Mouse (Mus musculus) right cerebral cortex, postnatal 36 days (tissue): ENCODE measurements around the gene Suclg2.

ENCODE experiments used
- DNase-seq, 2 experiments: peaks; one replicate each; pipeline ENCODE4 v3.0.0; 2022; ENCODE audit warnings: low spot score in 2 of 2, mixed read lengths in 1 of 2

Suclg2 gene

DNA sequence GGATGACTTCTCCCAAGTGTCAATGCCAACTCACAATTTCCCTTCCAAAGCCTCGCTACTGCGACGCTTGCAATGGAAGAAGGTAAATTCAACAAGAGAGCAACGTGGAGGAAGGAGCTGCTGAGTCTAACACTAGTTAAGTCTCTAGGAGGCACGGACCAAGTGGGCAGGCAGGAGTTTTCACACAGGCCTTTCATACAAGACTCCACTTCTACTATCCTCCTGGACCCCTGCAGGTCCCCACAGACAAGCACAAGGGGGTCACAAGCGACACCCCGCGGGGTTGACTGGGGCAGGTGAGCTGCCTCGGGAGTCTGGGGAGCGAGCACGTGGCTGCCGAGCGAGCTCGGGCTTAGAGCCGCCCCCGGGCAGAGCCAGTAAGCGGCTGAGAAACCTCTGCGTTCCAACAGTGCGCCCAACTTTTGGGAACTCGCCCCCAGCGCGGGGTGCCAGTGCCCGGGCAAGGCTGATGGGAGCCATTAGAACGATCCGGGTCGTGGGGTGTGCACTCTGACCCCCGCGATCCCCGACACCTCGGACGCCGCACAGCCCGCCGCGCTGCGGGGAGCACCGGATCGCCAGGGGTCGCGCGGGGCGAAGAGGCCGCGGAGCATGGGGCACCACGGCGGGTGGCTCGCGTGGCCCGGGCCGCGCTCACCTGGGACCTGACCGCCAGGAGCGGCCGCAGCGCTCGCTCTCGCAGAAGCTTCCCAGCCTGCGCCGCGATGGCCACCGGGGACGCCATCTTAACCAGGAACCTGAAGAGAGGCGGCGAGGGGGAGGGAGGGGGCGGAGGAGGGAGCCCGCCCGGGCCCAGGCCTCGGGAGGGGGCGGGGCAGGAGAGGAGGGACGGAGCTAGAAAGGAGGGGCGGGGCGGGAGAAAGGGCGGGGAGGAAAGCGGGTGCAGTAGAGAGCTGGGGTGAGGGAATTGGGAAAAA, at the start of gene Suclg2:
TSS of gene Suclg2 (minus strand) at position 770 of the 938 bp plus-strand sequence.
- peak; percentile 37 to 42 for DNase-seq

DNA sequence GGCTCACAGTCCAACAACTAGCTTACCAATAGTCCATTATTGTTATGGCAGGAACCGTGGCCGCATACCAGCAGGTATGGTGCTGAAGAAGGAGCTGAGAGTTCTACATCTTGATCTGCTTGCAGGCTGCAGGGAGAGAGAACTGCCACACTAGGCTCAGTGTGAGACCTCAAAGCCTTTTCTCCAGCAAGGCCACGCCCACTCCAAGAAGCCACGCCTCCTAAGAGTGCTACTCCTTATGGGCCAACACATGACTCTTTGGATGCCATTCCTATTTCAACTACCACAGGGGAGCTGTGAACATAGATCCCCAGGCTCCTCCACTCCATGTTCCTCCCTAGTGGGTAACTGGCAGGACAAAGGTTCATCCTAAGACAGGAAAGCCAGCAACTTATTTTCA, 48.0 kb upstream of the Suclg2 start:
- no peak for DNase-seq

DNA sequence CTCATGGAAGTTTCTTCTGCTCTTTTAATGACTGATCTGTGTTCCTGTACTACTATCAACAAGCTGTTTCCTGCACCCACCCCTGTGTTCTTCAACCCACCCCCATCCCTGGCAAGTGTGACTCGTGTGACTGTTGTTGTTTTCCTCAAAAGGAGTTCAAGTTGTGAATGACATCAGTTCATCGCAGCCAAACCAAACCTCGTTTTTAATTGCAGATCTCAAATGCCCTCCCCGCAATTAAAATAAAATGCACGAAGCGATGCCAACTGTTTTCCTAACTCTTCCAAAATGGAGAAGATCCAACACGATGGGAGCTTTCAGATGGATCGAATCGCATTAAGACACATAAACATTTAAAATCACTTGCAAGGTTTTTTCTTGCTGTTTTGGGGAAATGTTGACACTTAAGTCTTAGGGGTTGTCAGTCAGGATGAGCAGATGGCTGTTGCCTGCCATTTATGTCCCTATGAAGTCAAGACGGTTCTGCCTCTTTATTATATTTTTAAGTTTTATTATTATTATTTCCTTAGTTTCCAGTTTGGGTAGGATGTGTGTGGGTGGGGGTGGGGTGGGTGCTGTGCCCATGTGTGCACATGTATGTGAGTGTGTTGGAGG, 41.1 kb upstream of the Suclg2 start:
- no peak for DNase-seq

DNA sequence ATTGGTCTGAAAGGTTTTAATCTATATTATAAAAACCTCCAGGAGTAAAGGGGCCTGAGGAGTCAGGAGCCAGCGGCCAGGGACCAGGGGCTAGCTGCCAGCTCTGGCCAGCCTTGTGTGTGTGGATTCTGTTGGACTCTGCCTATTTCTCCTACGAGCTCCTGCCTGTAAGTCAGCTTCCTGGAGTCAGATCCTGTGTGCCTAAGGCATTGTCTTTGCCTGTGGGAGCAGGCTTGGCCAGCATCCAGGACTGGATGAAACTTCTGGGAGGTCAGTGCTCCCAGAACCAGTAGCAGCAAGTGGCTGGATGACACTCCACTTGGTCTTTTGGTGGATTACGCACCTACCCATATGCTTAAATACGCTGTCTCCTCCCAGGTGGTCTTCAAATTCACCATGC, 23.8 kb upstream of the Suclg2 start:
- no peak for DNase-seq

DNA sequence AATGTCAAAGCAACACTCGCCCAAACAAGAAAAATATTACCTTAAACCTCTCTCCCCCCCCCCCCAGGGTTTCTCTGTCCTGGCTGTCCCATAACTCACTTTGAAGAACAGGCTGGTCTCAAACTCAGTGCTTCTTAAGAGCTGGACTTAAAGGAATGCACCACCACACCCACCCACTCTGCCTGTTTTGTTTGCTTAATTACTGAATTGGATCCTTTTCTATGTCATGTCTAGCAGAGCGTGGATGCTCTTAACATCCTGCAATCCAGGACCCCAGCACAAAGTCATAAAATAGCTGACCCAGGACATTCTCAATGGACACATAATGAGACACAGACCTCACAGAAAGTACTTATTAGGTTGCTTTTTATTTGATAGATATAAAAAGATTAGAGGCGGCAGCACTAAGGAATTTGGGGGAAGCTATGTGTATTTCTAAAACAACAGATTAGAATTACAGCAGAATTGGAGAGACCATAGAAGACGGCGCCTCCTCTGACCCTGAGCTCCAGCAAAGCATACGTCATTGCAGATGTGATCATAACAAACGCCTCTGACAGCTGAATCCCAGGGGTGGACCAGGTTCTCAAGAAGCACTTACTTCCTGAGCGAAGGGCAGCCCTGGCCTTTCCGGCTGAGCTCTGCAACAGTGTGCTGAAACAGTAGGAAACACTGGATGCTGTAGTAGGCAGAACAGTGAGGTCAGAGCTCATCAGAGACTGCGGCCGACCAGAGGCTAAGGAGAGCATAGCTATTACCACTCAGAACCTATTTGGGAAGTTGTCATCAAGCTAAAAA, 13.2 kb upstream of the Suclg2 start:
- DNase-seq, result no peak

DNA sequence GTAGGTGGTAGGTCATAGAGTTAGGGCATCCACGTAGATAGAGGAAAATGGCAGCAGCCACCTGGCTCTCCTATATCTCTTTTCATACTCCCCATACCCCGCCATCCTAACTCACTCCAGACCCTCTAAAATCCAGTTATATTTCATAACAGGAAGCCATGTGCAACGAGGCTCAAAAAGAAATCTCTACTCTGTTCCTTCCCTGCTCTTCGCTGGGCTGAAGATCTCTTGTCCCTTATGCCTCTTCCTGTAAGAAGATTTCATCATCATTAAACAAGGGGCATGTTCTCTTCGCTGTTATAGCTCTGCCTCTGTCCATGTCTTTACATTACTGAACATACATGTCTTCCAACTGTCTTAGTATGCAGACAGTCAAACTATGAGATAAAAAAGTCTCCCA, 10.8 kb upstream of the Suclg2 start:
- DNase-seq, result no peak

DNA sequence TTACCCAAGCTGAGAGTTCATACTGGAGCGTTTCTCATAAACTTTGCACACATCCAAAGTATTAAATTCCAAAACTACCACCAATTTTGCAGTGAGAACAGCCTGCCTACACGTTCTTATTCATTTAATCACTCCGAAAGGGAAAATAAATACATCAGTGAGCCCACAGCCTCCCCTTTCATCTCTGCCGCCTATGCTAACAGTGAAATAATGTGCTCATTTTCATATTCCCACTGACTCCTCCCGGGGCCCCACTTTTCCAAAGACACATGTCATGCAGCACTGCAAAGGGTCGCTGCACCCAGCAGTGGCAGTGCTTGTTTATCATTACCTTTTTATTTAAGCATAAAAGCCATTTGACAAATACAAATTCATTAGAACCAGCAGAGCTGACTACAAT, 6.7 kb upstream of the Suclg2 start:
- no peak for DNase-seq

DNA sequence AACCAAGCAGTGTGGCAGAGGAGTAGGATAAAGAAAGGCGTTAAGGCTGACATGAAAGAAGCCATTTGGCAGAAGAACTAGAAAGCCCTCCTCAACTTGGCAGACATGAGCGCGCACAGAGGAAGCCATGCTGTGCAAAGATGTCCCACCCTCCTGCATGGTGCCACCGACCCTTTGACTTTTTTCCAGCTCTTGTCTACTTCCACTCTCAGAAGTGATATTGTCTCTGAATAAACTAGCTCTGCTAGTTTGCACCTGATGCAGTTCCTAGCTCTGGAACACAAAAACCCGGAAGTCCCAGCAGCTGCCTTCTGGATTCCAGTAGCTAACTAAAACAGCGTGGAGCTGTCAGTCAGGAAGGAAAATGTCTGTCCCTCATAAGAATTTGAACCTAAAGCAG, 4.8 kb upstream of the Suclg2 start:
- DNase-seq, result no peak

DNA sequence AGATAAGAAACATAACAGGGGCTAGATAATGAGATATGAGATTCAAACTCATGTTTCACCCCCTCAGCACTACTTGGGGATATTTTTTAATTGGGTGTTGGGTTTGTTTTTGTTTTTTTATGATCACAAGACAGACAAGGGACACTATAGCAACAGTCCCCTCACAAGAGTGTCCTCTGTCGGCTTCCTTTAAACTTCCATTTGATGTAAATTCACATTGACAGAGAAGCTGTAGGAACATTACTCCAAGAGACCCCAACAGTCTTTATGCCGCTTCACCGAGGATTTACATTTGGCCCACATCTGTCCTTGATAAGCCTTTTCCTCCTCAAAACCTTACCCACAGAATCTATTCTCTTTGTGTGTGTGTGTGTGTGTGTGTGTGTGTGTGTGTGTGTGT, 1.2 kb upstream of the Suclg2 start:
- DNase-seq, result no peak

DNA sequence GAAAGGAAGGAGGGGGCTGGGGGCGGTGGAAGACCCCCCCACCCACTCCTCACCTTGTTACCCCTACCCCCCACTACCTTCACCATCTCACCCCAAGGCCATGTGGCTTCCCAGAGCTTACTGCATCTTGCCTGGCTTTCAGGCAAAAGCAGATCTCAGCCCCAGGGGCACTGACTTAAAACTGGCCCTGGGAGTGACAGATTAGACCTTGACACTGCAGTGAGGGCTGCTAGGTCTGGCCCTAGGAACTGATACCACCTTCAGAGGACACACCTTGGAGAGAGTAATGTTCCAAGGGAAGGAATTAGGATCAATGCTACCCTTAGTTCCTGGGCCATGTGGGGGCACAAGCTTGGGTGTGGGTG, 351 bp upstream of the Suclg2 start:
- no peak for DNase-seq

DNA sequence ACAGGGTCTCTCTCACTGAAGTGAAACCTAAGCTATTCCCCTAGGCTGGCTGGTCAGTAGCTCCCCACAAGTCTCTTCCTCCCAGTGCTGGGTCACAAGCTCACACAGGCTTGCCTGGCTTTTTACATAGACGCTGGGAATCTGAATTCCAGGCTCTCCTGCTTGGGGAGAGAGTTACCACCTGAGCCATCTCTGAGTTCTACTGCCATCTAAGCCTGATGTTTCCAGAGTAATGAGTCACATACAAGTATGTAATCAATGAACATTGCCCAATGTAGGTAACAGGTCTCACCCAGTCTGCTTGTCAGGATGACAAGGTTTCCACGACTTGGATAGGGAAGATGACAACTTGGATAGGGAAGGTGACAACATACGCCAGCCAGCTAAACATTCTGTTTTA, 1.5 kb downstream of the Suclg2 start:
- DNase-seq, result no peak

DNA sequence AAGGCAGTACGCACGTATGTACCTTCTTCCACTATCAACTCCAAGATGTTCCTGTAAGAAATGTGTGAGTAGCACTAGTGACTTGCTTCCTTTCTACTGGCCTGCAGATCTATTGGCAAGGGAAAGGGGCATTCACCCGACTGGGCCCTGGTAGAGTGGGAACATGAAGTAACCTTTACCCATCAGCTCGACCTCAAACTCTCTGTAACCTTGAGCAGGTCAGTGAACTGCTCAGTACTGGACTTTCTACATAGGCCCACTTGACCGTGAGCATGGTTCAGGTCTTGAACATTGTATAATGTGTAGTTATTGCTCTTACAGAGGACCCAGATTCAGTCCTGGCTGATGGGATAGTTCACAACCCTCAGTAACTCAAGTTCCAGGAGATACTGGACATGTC, 2.1 kb downstream of the Suclg2 start:
- DNase-seq, result no peak

DNA sequence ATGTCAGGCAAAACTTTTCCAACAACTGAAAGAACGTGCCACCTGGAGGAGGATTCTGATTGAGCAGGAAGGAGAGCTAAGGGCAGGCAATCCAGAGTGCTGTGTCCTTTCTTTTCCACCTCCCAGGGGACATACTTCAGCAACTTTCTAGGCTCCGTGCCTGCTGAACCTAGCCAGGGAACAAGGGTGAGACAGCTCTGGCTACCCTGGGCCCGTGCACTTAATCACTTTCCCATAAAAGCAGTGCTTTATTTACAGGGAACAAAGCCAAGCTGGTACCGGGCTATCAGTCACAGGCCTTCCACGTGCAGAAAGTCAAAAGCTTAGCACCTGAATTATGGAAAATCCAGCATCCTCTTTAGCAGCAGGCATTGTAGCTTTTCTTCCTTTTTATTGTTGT, 5.4 kb downstream of the Suclg2 start:
- DNase-seq, result no peak

DNA sequence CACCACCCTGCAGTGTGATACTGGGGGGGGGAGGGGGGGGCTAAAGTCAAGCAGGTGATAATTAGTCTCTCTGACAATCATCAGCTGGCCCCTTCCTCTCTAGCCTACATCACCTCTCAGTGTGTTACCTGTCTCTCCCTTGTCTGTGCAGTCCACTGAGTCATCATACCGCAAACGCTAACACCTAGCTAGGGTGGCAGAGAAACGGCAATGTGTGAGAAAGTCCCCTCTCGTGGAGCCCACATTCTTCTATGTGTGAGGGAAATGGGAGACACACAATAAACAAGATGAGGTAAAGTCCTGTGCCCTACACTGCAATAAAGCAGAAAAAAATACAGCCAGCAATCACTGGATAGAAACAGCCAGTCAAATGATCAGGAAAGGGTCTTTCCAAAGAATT, 6.5 kb downstream of the Suclg2 start:
- no peak for DNase-seq

DNA sequence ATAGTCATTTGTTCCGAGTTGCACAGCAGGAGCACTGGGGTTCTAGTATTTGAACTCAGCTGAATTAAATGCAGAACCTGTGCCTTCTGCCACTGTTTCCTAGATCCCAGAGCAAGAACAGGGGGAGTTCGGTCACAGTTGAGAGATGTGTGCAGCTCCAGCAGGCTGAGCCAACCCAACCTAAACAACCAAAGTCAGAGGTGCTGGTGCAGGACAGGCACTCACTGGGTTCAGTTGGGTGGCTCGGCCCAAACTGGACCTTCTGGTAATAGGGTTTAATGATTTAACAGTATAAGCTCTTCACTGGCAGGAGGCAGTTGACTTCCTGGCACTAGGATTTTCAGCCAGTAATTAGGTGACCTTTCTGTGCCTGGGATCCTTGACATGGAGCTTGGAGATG, 6.9 kb downstream of the Suclg2 start:
- no peak for DNase-seq

DNA sequence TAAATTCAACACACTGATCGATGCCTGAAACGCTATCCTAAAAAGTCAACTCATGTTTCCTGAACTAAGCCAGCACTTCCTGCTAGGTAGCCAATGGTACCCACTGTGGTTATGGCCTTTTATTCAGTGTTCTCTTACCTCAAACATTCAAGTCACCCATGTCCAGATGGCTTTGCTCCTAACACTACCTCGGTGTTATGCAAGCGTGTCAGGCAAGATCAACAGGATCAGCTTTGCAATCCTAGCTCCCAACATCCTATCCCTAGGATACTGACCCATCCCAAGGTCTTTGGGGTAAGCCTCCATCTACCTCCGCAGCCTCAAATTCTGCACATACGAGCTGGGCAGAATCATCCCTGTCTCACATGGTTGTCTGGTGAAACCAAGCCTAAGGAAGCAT, 7.7 kb downstream of the Suclg2 start:
- no peak for DNase-seq

DNA sequence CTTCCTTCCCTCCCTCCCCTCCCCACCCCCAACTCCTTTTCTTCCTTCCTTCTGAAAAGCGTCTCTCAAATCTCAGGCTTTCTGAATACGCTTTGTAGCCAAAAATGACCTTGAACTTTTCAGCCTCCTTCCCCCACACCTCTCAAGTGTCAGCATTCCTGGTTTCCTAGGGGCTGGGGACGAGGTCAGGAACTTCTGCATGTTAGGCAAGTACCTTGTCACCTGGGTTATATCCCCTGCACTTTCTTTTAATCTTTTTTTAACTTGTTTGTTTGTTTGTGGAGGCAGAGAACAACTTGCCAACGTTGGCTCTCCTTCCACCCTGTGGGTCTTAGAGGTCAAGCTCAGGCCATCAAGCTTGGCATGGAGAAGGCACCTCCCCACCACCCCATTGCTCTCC, 9.1 kb downstream of the Suclg2 start:
- DNase-seq, result no peak

DNA sequence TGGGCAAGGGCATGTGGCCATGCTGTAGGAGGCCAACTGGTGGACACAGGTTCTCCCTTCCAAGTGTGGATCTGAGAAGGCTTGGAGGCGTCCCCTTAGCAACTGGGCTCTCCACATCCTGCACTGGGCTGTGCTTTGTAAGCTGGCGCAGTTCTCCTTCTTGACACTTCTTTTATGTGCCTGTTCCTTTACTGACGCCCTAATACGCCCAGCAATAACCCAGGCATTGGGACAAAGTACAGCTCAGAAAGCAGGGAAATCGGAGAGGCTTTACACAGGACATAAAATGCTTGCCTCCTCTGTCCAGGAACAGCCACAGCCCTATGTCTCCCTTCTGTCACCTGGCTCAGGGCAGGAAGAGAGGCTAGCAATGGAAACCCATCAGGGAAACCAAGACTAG, 9.5 kb downstream of the Suclg2 start:
- DNase-seq, result no peak

DNA sequence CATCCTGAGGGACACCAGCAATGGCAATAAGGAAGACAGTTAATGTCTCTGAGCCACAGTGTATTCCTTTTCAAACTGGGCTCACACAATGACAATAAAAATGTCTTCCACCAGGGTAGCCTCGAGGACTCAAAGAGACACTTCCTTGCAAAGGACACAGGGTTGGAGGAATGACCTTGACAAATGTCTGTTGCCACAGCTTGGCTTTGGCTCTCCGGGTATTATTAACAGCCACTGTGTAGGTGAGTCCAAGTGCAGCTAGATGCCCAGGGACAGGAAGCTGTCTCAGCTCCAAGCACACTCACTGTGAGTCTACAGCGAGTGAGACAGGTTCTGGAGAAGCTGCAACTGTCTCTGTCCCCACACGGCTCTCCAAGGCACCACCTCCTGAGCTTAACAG, 14.0 kb downstream of the Suclg2 start:
- no peak for DNase-seq

DNA sequence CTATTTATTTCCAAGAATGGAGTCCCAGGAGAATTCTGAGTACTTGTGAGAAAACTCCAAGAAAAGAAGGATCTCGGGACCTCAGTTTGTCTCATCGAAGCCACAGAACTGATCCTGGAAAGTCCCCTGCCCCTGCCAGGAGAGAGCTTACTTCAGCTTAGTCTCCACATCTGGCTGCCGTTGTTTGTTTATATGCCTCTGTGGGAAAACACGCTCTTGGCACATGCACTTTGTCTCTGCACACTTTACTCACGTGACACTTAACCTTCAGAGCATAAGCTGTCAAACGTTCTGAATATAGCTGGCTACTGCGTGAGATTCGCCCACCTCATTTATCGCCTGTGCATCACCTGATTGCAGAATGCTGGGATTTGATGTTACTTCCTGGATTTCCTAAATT, 16.4 kb downstream of the Suclg2 start:
- DNase-seq, result no peak

DNA sequence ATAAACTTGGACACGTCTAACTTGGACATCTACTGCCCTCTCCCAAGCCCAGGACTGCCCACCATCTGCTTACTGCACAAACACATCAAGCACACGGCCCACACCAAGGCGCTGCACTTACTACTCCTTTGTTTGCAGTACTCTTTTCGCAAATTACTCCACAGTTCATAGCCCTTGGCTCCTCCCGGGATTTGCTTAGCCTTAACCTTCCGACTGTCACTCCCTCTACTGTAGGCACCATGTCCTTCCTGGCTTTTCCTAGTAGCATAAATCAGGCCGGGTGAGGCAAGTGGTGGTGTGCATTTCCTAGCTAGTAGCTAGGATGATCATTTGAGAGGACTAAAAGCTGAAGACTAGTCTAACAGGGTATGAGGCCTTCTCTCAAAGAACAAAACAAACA, 16.8 kb downstream of the Suclg2 start:
- no peak for DNase-seq

DNA sequence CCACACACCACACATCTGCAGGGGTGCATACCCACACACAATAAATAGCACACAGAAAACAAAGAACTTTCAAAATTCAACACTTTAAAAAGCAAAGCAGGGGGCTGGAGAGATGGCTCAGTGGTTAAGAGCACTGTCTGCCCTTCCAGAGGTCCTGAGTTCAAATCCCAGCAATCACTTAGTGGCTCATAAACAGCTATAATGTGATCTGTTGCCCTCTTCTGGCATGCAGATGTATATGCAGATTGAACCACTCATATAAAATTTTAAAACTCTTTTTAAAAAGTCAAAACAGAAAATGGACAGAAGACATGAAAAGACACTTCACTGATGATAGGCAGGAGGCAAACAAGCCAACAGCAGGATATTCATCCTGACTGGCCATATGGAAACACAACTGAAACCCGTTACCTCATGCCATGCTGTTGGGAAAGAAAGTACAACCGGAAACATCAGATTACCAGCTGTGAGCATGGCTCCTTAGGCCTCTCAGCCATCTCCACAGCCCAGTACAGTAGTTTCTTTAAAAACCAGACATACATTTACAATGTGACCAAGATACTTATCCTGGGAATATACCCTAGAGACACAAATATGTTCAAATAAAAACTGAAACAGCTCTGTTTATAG, 17.5 kb downstream of the Suclg2 start:
- DNase-seq, result no peak
